Mouse (Mus musculus) embryo, embryonic 9.5 days (tissue): ENCODE data around the gene Tnrc6c.

Experiments
- DNase-seq: peaks from one replicate; pipeline ENCODE4 v3.0.0-alpha.2; 2017; ENCODE audit errors: extremely low spot score

Tnrc6c gene

GRCm38 (mm10) chr11:117790703-117791440, 136.8 kb downstream of the Tnrc6c start:
- DNase-seq, result no peak

GRCm38 (mm10) chr11:117791441-117791761, 137.3 kb downstream of the Tnrc6c start:
- no peak for DNase-seq

- peak; percentile 68 for DNase-seq
Observed at GRCm38 (mm10) chr11:117792281-117792888, 138.3 kb downstream of the Tnrc6c start.

- DNase-seq, result no peak
Observed at GRCm38 (mm10) chr11:117794035-117794551, 140.0 kb downstream of the Tnrc6c start.

GRCm38 (mm10) chr11:117796954-117797353, 142.9 kb downstream of the Tnrc6c start:
- no peak for DNase-seq

- no peak for DNase-seq
Observed at GRCm38 (mm10) chr11:117797511-117798159, 143.5 kb downstream of the Tnrc6c start, which contains the start of gene 6030468B19Rik. Gene 6030468B19Rik, plus strand, starts transcription at chr11:117797660.

- no peak for DNase-seq
Observed at GRCm38 (mm10) chr11:117798160-117798541, 144.1 kb downstream of the Tnrc6c start.

GRCm38 (mm10) chr11:117799174-117799573, 145.1 kb downstream of the Tnrc6c start:
- DNase-seq, result no peak

GRCm38 (mm10) chr11:117800038-117800437, 145.9 kb downstream of the Tnrc6c start:
- no peak for DNase-seq

- DNase-seq, result no peak
Observed at GRCm38 (mm10) chr11:117801650-117802049, 147.6 kb downstream of the Tnrc6c start.

GRCm38 (mm10) chr11:117803166-117803688, 149.1 kb downstream of the Tnrc6c start:
- DNase-seq, result no peak

GRCm38 (mm10) chr11:117806781-117807180, 152.7 kb downstream of the Tnrc6c start:
- DNase-seq, result no peak

- peak; percentile 86 for DNase-seq
Observed at GRCm38 (mm10) chr11:117809407-117810311, 155.6 kb downstream of the Tnrc6c start, which contains the start of the genes Gm20708 and Syngr2. Gene Gm20708, plus strand, starts transcription at chr11:117809668. Gene Syngr2, plus strand, starts transcription at chr11:117809668.

GRCm38 (mm10) chr11:117810401-117811046, 156.4 kb downstream of the Tnrc6c start:
- peak; percentile 80 for DNase-seq
